Mouse (Mus musculus) lung, embryonic 15.5 days (tissue): ENCODE measurements around the gene Klrc1. TPM values are rescaled to one million over a fixed set of nuclear protein-coding genes. Genes with fewer than 3 reads are reported as not detected.

Experiments
- ATAC-seq: fragments of 200-750 bp; cut with Nextera tagmentation; 2 replicates; pipeline ENCODE4 v1.8.0; 2017; ENCODE audit warnings: moderate number of reproducible peaks, borderline replicate concordance; ENCODE audit not compliant: low FRiP score, low TSS enrichment; ENCODE audit errors: extremely low read depth
- H3K27ac ChIP-seq: fragments of 300-500 bp; sonication (generic); 2 replicates; pipeline ENCODE4 v1.5.1; 2015; ENCODE audit warnings: moderate library complexity, mild to moderate bottlenecking, inconsistent platforms
- H3K27me3 ChIP-seq: fragments of 300-500 bp; sonication (generic); 2 replicates; pipeline ENCODE4 v1.6.1; 2015; ENCODE audit warnings: inconsistent platforms
- H3K36me3 ChIP-seq: fragments of 300-500 bp; sonication (generic); 2 replicates; pipeline ENCODE4 v1.6.1; 2015; ENCODE audit warnings: inconsistent platforms
- H3K4me1 ChIP-seq: fragments of 300-500 bp; sonication (generic); 2 replicates; pipeline ENCODE4 v1.6.1; 2015; ENCODE audit warnings: inconsistent platforms
- H3K4me2 ChIP-seq: fragments of 300-500 bp; sonication (generic); 2 replicates; pipeline ENCODE4 v1.6.1; 2015; ENCODE audit warnings: inconsistent platforms, mild to moderate bottlenecking, moderate library complexity
- H3K4me3 ChIP-seq: fragments of 300-500 bp; sonication (generic); 2 replicates; pipeline ENCODE4 v1.5.1; 2015; ENCODE audit warnings: mild to moderate bottlenecking, inconsistent platforms
- H3K9ac ChIP-seq: fragments of 300-500 bp; sonication (generic); 2 replicates; pipeline ENCODE4 v1.6.1; 2015; ENCODE audit warnings: inconsistent platforms
- H3K9me3 ChIP-seq: fragments of 300-500 bp; sonication (generic); 2 replicates; pipeline ENCODE4 v1.6.1; 2016; ENCODE audit warnings: inconsistent platforms
- WGBS: fragments of 180-500 bp; shearing (Covaris S2); methylation state at CpG from one replicate; pipeline ENCODE4 v1.1.7; 2015; 5-methylcytosine and 5-hydroxymethylcytosine counted together
- microRNA-seq: library from miRNA; unstranded; fragments of <30 nt; microRNA quantifications from one replicate; pipeline ENCODE4, GENCODE M21; 2016
- polyA plus RNA-seq: library from polyadenylated mRNA; unstranded; fragments of >200 nt; fragmentation: Nextera tagmentation; extraction: Ambion mirVana; gene quantifications from 2 replicates; pipeline ENCODE4 v1.2.1, GENCODE M21; 2015

Klrc1 gene
- polyA plus RNA-seq, 1 experiment from 2014 or later: 0.35 TPM

DNA sequence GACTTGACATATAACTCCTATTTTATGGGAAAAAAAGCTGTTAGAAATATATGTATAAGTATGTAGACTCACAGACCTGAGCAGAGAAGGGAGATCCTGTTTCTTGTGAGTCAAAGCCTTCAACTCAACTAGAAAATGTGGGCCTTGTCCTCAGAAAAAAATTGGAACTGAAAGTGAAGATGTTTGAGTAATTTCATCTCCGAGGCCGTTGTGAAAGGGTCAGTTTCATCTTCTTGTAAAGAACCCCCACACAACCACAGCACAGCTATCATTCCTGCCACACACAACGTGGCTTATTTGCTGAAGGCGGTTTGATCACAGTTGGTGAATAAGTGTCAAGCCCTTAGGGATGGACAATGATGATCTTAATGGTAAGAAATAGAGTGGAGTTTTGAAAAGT is 55.0 kb downstream of the Klrc1 start, which contains the start of gene Klrk1:
Gene Klrk1 (minus strand): TSS at position 130 of the 400 bp plus-strand sequence.
- no peak within 1 kb of the TSS for H3K4me2 ChIP-seq
- H3K27me3 ChIP-seq: no peaks in the 10 kb centered on the region
- no peaks in the 10 kb centered on the region for H3K36me3 ChIP-seq
- no peak within 1 kb of the TSS for H3K4me3 ChIP-seq
- H3K9ac ChIP-seq: no peak within 1 kb of the TSS
- H3K4me1 ChIP-seq: no peaks in the 10 kb centered on the region
- H3K9me3 ChIP-seq: no peaks in the 10 kb centered on the region
- ATAC-seq: no peak
- no peak within 1 kb of the TSS for H3K27ac ChIP-seq
- WGBS: 67% methylated on average over 4 of the region's 4 CpGs

Small RNA genes within 50 kb of the gene (microRNA-seq; reads per million reads assigned to microRNA genes)
- not detected for gene Mir680-1

Other genes starting within 250 kb of the Klrc1 start
- 25.0 and 27.8 TPM in 2 replicates for gene Clec1a, start 227.0 kb downstream of the Klrc1 start, polyA plus RNA-seq
- 0.15 TPM in 1 of 2 replicates, not detected in the other for gene Olr1, start 171.8 kb downstream of the Klrc1 start, polyA plus RNA-seq
- 0.19 and 0.27 TPM in 2 replicates for gene Tmem52b, start 166.4 kb downstream of the Klrc1 start, polyA plus RNA-seq
- 47.0 and 48.2 TPM in 2 replicates for gene Gabarapl1, start 145.8 kb downstream of the Klrc1 start, polyA plus RNA-seq
- not detected in 2 replicates for gene Klre1, start 101.1 kb downstream of the Klrc1 start, polyA plus RNA-seq
- 0.55 TPM in 1 of 2 replicates, not detected in the other for gene Klrd1, start 87.2 kb downstream of the Klrc1 start, polyA plus RNA-seq
- 0.10 and 0.34 TPM in 2 replicates for gene Klrk1, start 55.1 kb downstream of the Klrc1 start, polyA plus RNA-seq
- gene Klrc3, start 35.6 kb downstream of the Klrc1 start, polyA plus RNA-seq: not detected in 2 replicates
- 0.06 TPM in 1 of 2 replicates, not detected in the other for gene Klrc2, start 18.3 kb downstream of the Klrc1 start, polyA plus RNA-seq
- not detected in 2 replicates for gene Klri1, start 38.2 kb upstream of the Klrc1 start, polyA plus RNA-seq
- not detected in 2 replicates for gene Klri2, start 61.5 kb upstream of the Klrc1 start, polyA plus RNA-seq
- not detected in 2 replicates for gene Gm156, start 105.3 kb upstream of the Klrc1 start, polyA plus RNA-seq
- not detected in 2 replicates for gene Gm17631, start 183.7 kb upstream of the Klrc1 start, polyA plus RNA-seq
- not detected in 2 replicates for gene Klra17, start 197.7 kb upstream of the Klrc1 start, polyA plus RNA-seq
- gene Klra5, start 238.7 kb upstream of the Klrc1 start, polyA plus RNA-seq: not detected in 2 replicates